Mouse (Mus musculus) frontal cortex, adult (tissue): ENCODE data around the gene Cdc25b.

Source experiments
- ATAC-seq: cut with Nextera tagmentation; 2 replicates; pipeline ENCODE4 v1.9.2; 2017; ENCODE audit warnings: mild to moderate bottlenecking, moderate library complexity, mixed read lengths; ENCODE audit not compliant: low TSS enrichment

Cdc25b gene

DNA sequence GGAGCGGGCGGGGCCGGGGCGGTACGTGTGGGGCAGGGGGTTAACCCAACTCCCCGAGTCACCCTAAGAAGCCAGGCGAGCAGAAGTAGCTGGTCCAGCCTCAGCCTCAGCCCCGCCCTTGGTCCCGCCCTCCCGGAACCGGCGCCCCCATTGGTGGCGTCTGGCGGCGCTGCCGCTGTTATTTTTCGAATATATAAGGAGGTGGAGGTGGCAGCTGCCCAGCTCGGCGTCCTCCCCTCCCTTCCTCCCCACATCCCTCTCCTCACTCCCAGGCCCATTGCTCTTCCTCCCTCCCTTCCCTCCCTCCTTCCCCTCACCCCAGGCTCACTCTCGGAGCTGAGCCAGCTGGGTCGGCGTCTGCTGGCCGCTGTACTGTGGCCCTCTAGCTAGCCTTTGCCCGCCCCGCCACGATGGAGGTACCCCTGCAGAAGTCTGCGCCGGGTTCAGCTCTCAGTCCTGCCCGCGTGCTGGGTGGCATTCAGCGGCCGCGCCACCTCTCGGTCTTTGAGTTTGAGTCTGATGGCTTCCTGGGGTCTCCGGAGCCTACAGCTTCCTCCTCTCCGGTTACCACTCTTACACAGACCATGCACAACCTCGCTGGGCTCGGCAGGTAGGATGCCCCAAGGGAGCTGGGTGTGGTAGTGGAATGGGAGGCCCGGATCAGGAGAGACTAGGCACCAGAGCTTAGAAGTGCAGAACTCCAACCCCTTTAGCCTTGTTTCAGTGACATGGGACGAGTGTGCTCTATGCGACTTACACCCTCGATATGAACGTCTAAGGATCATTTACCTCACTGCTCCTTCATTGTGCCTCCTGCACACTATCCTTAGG lies at the start of gene Cdc25b, which contains the start of gene Spef1:
Gene Cdc25b, plus strand, starts transcription at position 179 of the 831 bp plus-strand sequence.
Gene Spef1, minus strand, starts transcription at position 512 of the 831 bp plus-strand sequence.
- ATAC-seq: peak; percentile 96

DNA sequence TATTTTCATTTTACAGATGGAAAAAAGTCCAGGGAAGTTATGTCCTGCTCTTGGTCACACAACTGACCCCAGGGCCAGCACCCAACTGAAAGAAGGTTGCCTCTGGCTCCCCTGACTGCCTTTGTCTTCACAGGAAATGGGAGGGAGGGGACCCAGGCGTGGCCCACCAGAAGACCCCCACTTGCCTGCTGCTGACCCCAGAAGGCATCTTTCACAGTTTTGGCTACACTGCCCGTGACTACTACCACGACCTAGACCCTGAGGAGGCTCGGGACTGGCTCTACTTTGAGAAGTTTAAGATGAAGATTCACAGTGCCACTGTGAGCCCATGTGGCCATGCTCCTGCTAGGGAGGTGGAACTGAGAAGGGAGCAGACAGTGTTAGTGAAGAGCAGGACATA lies 48.5 kb upstream of the Cdc25b start:
- no peak for ATAC-seq

DNA sequence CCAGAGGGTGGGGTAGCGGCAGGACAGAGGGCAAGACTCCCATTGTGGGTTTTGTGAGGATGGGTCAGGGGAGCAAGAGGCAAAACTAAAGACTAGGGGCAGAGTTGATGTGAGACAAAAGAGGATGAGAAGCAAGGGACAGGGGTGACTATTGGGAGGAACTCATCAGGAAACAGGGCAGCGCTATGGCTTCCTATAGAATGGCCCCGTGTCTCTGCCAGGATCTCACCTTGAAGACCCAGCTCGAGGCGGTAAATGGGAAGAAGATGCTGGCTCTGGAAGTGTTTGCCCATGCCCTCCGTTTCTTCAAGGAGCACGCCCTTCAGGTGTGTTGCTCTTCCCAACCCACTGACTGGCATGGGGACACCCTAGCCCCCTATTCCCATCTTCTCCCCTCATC lies 48.0 kb upstream of the Cdc25b start:
- ATAC-seq: no peak

DNA sequence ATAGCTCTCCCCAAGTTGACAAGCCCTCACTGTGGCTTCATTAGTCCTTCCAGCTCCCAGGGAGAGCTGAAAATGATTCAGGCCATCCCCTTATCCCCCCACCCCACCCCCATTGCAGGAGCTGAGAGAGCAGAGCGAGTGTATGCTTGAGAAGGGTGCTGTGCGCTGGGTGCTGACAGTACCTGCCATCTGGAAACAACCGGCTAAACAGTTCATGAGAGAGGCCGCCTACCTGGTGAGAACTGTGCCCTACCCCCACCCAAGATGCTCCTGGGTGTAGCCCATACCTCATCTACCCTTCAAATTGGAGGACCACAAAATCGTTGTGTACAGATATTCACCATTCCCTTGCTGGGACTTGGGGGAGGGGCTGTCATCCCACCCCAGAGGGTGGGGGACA lies 47.5 kb upstream of the Cdc25b start:
- no peak for ATAC-seq

DNA sequence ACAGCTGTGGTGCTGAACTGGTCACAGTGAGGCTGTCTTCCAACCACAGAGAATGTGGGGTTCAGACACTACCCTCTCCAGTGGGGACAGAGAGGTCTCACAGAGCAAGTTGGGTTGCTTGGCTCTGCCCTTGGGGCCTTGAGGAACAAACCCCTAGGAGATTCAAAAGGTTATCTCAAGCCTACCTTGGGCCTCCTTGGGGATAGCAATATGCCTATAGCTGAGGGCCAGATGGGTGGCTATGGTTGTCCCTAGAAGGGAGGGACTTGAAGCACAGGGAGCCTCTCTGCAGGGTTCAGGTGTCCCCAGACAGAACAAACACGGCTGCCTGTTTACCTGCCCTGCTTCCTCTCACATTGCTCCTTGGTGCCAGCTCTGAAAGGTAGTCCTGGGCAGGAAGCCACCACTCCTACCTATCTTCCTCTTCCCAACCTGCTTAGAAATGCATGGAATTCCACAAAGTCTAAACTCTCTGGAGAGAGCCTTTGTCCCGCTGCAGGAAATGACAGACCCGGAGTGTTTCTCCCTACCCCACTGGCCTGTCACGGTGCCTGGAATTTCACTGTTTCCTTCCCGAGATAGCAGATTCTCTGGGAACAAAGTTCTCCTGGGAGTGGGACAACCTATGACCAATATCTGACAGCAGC lies 46.7 kb upstream of the Cdc25b start:
- no peak for ATAC-seq

DNA sequence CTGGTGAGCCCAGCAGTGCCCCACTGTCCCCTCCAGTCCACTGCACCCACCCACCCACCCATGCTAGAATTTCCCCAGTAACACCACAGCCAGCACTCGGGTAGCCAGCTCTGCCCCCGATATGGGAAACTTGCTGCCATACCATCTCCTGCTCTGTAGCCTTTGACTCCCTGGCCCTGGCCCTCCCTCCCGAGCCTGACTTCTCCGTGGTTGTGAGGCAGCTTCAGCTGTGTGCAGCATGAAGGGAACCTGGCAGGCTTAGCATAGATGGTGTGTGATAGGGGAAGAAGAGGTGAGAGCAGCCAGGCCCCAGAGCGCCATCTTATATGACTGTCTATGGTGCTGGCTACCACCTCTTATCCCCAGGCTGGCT lies 46.2 kb upstream of the Cdc25b start:
- no peak for ATAC-seq

DNA sequence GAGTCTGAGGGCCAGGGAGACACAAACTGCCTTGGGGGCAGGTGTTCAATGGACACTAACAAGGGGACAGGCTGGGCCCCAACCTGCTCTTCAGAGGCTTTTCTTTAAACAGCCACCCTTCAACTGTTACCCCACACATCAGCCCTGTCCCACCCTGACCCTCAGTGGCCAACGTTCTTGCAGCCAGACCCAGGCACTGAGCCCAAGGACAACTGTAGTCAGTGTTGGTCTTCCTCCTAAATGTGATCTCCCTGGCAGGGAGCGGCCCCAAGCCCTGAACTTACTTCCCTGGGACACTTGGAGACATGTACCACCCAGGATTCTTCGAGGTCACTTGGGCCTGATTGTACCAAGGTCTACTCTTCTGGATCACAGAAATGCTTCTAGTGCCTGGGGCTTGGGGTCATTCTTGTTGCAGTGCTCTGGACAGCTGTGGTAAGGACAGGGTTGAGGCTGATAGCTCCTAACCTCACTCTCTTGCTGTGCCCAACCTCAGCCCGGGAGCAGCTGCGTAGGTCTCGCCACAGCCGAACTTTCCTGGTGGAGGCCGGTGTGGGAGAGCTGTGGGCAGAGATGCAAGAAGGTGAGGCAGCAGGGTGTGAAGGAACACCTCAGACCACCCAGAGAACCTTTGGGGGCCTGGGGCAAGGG lies 45.3 kb upstream of the Cdc25b start:
- ATAC-seq: no peak

DNA sequence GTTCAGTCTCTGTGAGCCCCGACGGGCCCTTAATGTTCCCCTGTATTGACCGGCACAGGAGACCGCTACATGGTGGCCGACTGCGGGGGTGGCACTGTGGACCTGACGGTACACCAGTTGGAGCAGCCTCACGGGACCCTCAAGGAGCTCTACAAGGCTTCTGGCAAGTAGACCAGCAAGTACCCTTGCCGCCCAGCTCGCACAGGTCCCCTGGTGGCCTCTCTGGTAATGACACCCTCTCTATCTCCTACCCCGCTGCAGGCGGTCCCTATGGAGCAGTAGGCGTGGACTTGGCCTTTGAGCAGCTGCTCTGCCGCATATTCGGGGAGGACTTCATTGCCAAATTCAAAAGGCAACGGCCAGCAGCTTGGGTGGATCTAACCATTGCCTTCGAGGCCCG lies 44.2 kb upstream of the Cdc25b start:
- peak; percentile 33; the same call in 1 of the 2 replicates for ATAC-seq

DNA sequence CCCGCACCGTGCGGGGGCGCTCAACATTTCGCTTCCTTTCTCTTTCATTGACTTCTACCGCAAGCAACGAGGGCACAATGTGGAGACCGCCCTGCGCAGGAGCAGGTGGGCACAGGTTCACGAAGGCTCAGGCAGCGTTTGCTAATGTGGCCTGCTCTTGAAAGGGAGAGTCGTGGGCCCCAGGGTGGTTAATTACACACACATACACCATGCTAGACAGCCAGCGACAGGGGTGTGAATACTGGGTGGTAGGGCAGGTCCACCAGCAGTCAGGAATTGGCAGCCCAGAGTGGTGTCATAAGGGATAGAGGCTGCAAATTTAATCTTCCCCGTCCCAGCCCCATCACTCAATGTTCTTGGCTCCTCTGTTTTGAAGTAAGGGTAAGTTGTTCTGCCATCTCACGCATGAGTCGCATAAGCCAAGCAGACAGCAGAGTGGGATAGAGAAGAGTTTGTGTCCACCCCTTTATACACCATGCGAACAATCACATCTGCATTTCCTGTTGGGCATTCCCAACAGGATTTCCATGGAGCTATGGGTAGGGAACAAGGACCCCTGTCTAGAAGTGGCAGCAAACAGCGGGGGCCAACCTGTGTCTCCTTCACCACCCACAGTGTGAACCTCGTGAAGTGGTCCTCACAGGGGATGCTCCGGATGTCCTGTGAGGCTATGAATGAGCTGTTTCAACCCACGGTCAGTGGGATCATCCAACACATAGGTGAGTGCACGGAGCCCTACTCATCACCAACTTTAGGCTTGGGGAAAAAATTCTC lies 43.6 kb upstream of the Cdc25b start:
- no peak for ATAC-seq

DNA sequence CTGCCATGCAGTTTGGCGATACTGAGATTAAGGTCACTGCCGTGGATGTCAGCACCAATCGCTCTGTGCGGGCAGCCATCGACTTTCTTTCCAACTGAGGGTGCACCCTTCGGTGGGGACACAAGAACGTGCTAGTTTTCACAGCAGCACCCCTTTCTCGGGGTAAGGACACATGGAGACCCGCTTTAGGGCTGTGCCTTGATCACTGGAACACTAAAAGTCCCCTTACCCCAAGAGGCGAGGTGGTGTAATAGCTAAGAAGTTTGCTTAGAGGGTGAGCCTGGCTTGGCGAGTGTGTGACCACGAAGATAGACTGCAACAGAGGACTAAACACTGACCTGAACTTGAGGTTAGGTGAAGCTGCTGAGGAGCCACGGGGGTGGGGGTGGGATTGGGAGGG lies 41.6 kb upstream of the Cdc25b start:
- ATAC-seq: no peak

DNA sequence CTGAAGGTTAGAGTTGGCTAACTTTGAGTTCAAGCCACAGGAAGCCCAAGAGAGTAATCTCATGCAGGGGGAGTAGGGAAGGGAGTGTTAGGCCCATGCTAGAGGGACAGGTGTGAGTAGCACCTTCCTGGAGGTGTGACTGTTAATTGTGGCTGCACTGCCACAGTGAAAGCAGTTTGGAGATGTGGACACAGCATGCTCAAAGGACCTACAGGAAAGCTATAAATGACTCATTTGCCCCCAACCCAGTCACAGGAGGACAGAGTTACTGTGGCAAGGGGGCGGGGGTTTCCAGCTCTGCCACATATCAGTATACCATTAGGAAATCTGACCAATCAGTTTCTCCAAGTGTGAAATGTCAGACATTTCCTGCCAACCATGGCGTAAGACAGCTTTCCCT lies 41.2 kb upstream of the Cdc25b start:
- ATAC-seq: no peak

DNA sequence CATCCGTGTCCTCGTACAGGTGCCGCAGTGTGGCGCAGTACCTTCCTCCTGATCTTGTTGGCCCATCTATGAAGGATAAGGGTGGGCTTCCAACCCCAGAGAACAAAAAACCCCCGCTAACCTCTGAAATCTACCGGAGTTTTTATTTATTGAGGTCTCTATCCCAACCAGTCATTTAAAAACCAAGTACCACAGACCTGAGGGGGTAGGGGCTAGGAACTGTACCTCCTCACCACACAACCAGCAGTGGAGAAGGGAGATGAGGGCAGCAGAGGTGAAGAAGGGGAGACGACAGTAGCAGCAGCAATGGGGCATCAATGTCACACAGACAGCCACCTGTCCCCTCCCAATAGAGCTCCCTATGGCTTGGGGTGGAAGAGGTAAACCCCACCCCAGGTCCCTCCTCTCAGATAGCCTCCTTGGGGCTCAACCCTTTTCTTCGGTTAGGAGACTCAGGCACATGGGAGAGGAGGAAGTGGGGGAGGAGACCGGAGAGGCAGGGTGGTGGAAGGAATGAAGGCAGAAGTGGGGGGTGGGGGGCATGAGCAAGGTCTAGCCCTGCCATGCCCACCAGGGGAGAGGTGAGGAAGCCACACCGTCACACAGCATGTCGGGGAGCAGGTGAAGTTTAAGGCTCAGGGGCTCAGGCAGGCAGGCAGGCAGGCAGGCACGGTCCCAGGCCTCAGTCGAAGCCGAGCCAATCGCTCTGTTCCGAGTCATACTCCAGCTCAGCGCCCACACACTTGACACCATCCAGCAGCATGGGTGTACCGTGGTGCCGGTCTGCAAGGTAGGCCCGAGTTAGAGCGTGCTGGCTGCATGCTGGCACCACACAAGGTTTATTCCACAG lies 40.3 kb upstream of the Cdc25b start:
- peak; percentile 72 for ATAC-seq

DNA sequence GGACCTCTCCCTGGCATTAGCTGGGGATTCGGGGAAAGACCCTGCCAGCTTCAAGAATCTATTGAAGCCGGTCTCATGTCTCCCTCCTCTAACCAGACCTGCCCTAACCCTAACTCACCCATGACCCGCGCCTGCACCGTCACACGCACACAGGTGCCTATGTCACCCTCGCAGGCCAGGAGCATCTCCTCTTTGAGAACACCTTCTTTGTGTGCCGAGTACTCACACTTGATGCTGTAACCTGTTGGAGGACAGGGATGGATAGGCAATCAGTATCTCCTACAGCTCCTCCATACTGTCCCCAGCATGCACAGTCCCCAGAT lies 39.7 kb upstream of the Cdc25b start:
- no peak for ATAC-seq

DNA sequence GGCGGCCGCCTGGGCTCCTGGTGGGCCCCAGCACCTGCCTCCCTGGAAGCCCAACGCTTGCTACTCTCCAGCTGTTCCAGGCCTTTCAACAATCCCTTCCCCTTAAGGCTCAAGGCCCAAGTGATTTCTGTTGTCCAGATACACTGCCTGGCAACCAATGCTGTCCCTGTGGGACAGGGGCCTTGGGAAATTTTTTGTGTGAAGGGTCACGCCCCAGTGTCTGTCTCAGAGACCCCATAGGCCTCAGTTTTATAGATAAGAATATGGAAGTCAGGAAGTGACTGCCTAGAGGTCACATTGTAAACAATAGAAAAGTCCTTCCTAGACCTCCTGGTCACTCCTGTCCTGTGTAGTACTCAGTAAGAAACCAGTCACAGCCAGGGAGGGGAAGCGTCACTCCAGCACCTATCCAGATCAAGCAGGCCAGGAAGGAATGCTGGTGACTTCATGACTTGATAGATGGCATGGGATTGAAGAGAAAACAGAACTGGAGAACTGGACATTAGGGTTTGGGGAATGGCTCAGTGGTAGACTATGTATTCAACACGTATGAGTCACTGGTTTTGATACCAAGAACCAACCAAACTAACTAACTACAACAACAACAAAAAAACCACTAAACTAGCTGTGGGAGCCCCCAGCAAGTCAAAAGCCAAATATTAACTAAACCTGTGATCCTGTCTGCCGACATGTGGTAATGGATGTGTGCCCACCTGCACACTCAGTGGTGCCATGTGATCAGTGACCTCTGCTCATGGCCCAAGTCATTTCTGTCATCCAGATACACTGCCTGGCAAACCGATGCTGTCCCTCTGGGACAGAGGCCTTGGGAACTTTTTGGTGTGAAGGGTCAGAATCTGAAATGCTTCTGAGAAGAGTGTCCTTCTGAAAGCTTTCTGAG lies 38.1 kb upstream of the Cdc25b start:
- ATAC-seq: no peak

DNA sequence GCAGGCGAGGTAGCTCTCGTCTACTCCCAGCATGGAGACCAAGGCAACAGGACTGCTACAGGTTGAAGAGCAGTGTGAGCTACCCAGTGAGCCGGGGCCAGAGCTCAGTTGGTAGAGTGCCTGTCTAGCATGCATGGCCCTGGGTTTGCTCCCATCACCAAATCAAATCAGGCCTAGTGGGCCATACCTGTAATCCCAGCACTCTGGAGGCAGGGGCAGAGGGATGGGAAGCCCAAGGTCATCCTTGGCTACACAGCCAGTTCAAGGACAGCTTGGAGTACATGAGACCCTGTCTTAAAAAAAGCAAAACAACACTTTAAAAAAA lies 37.5 kb upstream of the Cdc25b start:
- no peak for ATAC-seq

DNA sequence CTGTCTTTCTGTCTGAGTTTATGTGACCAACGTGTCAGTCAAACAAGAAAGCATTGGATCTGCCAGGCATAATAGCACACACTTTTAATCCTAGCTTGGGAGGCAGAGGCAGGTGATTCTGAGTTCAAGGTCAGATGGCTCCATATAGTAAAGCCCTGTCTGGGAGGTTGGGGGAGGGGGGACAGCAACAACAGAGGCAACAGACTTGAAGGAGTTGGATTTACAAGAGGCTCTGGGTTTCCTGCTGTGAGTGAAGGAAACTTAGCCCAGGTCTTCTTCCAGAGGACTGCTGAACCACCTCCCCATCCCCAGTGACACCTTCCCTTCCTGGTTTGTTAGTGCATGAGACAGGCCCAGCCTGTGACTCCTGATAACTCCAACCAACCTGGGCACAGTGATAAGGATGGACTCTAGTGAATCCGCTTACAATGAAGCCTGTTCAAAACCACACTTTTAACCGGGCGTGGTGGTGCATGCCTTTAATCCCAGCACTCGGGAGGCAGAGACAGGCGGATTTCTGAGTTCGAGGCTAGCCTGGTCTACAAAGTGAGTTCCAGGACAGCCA lies 34.5 kb upstream of the Cdc25b start:
- ATAC-seq: no peak

DNA sequence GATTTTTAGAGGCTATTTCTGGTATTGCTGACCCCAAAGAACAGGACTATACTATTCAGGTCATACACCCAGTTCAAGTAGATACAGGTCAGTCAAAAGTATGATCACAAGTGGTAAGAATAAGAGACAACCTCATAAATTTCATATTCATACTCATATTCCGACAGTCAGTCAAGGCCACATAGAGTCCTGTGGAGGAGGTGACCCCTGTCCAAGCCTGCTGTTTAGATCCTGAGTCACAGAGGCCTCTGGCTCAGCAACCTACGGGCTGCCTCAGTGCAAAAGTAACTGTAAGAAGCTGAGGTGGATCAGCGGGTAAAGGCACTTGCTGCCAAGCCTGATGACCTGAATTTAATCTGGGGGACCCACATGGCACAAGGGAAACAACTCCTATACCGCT lies 32.7 kb upstream of the Cdc25b start:
- no peak for ATAC-seq

DNA sequence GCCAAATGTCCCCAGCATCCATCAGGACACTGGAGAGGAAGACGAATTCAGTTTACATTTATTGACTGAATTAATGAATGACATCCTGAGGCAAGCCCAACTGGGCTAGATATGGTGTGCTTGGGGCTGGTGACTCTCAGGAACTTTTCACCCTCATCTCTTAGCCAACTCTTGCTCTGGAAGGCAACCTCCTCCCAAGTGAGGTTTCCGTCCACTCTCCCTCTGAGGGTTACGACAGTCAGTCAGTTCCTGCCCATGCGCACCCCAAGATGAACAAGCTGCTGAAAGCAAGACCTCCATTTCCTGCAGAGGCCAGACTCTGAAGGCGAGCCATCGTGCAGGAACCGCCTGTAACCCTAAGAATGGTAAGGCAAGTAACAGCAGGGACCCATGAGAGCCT lies 29.8 kb upstream of the Cdc25b start:
- ATAC-seq: no peak

DNA sequence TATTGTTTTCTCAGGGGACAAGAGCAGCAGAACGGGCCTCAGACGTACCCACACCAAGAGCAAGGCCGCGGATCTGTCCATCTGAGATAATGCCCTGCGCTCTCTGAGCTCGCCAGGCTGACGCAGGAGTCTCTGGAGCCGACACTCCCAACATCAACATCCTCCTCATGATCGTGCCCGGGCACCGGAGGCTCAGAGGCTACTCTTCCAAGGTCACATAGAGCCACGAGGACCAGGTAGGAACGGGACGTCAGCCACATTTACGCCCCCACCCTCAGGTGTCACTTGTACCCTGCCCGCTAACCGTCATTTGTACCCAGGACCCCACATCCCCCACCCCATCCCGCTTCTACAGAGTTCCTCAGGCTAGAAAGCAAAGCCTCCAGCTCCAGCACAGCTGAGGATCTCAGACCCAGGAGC lies 27.2 kb upstream of the Cdc25b start:
- ATAC-seq: peak; percentile 31

DNA sequence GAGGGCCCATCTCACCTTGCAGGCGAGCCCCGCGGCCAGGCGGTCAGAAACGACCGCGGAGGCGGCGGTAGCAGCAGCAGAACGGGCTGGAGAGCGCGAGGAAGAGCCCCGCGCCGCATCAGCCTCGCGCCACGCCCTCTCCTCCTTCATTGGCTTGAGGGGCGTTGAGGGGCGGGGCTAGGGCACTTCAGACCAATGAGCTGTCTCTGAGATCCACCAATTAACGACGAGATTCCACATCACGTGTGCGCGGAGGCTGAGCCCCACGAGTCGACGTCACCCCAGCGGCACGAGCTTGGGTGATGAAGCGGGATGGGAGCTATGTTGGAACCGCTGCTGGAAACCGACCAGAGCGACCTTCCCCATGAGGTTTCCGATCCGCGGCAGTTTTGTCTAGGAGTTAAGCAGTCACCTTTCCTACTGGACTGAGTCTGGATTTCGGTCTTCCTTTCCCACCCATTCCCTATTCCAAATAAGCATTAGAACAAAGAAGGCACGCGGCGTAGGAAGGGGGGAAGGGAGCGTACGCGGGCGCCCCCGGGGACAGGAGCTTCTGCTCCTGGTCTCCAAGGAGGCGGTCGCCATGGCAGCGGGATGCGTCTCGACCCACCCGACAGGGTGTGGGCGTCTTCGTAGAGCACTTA lies 26.7 kb upstream of the Cdc25b start, which contains the start of gene 1700037H04Rik:
Gene 1700037H04Rik, minus strand, starts transcription at position 144 of the 644 bp plus-strand sequence.
- peak; percentile 96 for ATAC-seq
